Mouse (Mus musculus) limb, embryonic 15.5 days (tissue): ENCODE results near the gene 6030452D12Rik. TPM values are rescaled to one million over a fixed set of nuclear protein-coding genes. Genes with fewer than 3 reads are reported as not detected.

Experiments
- ATAC-seq: fragments of 200-750 bp; cut with Nextera tagmentation; 2 replicates; pipeline ENCODE4 v1.8.0; 2017; ENCODE audit warnings: low read depth, moderate TSS enrichment; ENCODE audit not compliant: insufficient number of reproducible peaks, low FRiP score, low TSS enrichment
- H3K27ac ChIP-seq: fragments of 300-500 bp; sonication (generic); 2 replicates; pipeline ENCODE4 v1.5.1; 2015; ENCODE audit warnings: moderate library complexity, mild to moderate bottlenecking, inconsistent platforms
- H3K27me3 ChIP-seq: fragments of 300-500 bp; sonication (generic); 2 replicates; pipeline ENCODE4 v1.6.1; 2015; ENCODE audit warnings: inconsistent platforms
- H3K36me3 ChIP-seq: fragments of 300-500 bp; sonication (generic); 2 replicates; pipeline ENCODE4 v1.6.1; 2015; ENCODE audit warnings: inconsistent platforms
- H3K4me1 ChIP-seq: fragments of 300-500 bp; sonication (generic); 2 replicates; pipeline ENCODE4 v1.6.1; 2015; ENCODE audit warnings: inconsistent platforms
- H3K4me2 ChIP-seq: fragments of 300-500 bp; sonication (generic); 2 replicates; pipeline ENCODE4 v1.6.1; 2015; ENCODE audit warnings: mild to moderate bottlenecking, inconsistent platforms
- H3K4me3 ChIP-seq: fragments of 300-500 bp; sonication (generic); 2 replicates; pipeline ENCODE4 v1.5.1; 2015; ENCODE audit warnings: mild to moderate bottlenecking, inconsistent platforms
- H3K9ac ChIP-seq: fragments of 300-500 bp; sonication (generic); 2 replicates; pipeline ENCODE4 v1.6.1; 2015; ENCODE audit warnings: inconsistent platforms
- H3K9me3 ChIP-seq: fragments of 300-500 bp; sonication (generic); 2 replicates; pipeline ENCODE4 v1.6.1; 2016; ENCODE audit warnings: inconsistent platforms
- WGBS: fragments of 180-500 bp; shearing (Covaris S2); methylation state at CpG from one replicate; pipeline ENCODE4 v1.1.7; 2015; 5-methylcytosine and 5-hydroxymethylcytosine counted together
- polyA plus RNA-seq: library from polyadenylated mRNA; unstranded; fragments of >200 nt; fragmentation: Nextera tagmentation; extraction: Ambion mirVana; gene quantifications from 2 replicates; pipeline ENCODE4 v1.2.1, GENCODE M21; 2015

6030452D12Rik gene
- polyA plus RNA-seq, 1 experiment from 2014 or later, result not detected

- H3K36me3 ChIP-seq, result peaks cover 52% of the 10 kb centered on the region
- H3K4me2 ChIP-seq, result no peak overlapping the region
- no peak for ATAC-seq
- no peak overlapping the region for H3K4me3 ChIP-seq
- WGBS, result 83% methylated on average over 11 of the region's 11 CpGs
- H3K4me1 ChIP-seq, result 0 out of 2 replicates have a peak, but pooled peaks cover 3% of the 10 kb centered on the region
- no peak overlapping the region for H3K9ac ChIP-seq
- H3K27me3 ChIP-seq, result no peaks in the 10 kb centered on the region
- H3K27ac ChIP-seq, result no peak overlapping the region
- H3K9me3 ChIP-seq, result no peaks in the 10 kb centered on the region
Measured at GRCm38 (mm10) chr8:106541002-106541401, 40.7 kb downstream of the 6030452D12Rik start.

- Histone ChIP-seq H3K4me3 (no peak overlapping the region), H3K27ac (no peak overlapping the region), H3K27me3 (no peaks in the 10 kb centered on the region), H3K36me3 (peaks cover 52% of the 10 kb centered on the region), H3K4me2 (no peak overlapping the region), H3K9me3 (no peaks in the 10 kb centered on the region), H3K4me1 (0 out of 2 replicates have a peak, but pooled peaks cover 3% of the 10 kb centered on the region), H3K9ac (no peak overlapping the region)
- WGBS, result 39% methylated on average over 8 of the region's 8 CpGs
- no peak; the same call in 1 of the 2 replicates for ATAC-seq
Measured at GRCm38 (mm10) chr8:106543043-106543442, 42.7 kb downstream of the 6030452D12Rik start.

- peaks cover 54% of the 10 kb centered on the region for H3K36me3 ChIP-seq
- no peaks in the 10 kb centered on the region for H3K27me3 ChIP-seq
- no peak overlapping the region for H3K27ac ChIP-seq
- 90% methylated on average over 2 of the region's 2 CpGs for whole genome bisulfite sequencing
- no peak for ATAC-seq
- no peak overlapping the region for H3K4me3 ChIP-seq
- H3K9me3 ChIP-seq, result no peaks in the 10 kb centered on the region
- no peaks in the 10 kb centered on the region for H3K4me1 ChIP-seq
- no peak overlapping the region for H3K9ac ChIP-seq
- no peak overlapping the region for H3K4me2 ChIP-seq
Measured at GRCm38 (mm10) chr8:106545149-106545548, 44.8 kb downstream of the 6030452D12Rik start.

- Histone ChIP-seq H3K27me3 (no peaks in the 10 kb centered on the region), H3K36me3 (peaks cover 41% of the 10 kb centered on the region), H3K4me1 (no peaks in the 10 kb centered on the region), H3K9ac (no peak overlapping the region), H3K4me3 (no peak overlapping the region), H3K9me3 (no peaks in the 10 kb centered on the region), H3K27ac (no peak overlapping the region), H3K4me2 (no peak overlapping the region)
- 83% methylated on average over 7 of the region's 7 CpGs for WGBS
- ATAC-seq, result no peak
Measured at GRCm38 (mm10) chr8:106546746-106547145, 46.4 kb downstream of the 6030452D12Rik start.

GRCm38 (mm10) chr8:106548366-106548936 is 48.1 kb downstream of the 6030452D12Rik start:
- 42% methylated on average over 10 of the region's 10 CpGs for WGBS
- Histone ChIP-seq H3K36me3 (peaks cover 50% of the 10 kb centered on the region), H3K4me2 (no peak overlapping the region), H3K4me3 (no peak overlapping the region), H3K27ac (no peak overlapping the region), H3K9ac (no peak overlapping the region), H3K27me3 (no peaks in the 10 kb centered on the region), H3K9me3 (no peaks in the 10 kb centered on the region), H3K4me1 (no peaks in the 10 kb centered on the region)
- ATAC-seq, result no peak

GRCm38 (mm10) chr8:106550906-106551305 is 50.6 kb downstream of the 6030452D12Rik start:
- Histone ChIP-seq H3K4me3 (no peak overlapping the region), H3K36me3 (peaks cover 38% of the 10 kb centered on the region), H3K4me1 (no peaks in the 10 kb centered on the region), H3K9me3 (no peaks in the 10 kb centered on the region), H3K9ac (no peak overlapping the region), H3K27me3 (no peaks in the 10 kb centered on the region), H3K4me2 (no peak overlapping the region), H3K27ac (no peak overlapping the region)
- ATAC-seq, result no peak
- 91% methylated on average over 1 of the region's 1 CpGs for WGBS

GRCm38 (mm10) chr8:106554011-106554410 is 53.7 kb downstream of the 6030452D12Rik start:
- H3K9ac ChIP-seq, result no peak overlapping the region
- H3K4me3 ChIP-seq, result no peak overlapping the region
- no peak for ATAC-seq
- H3K27me3 ChIP-seq, result no peaks in the 10 kb centered on the region
- H3K4me2 ChIP-seq, result no peak overlapping the region
- no peak overlapping the region for H3K27ac ChIP-seq
- WGBS, result 95% methylated on average over 5 of the region's 5 CpGs
- H3K4me1 ChIP-seq, result no peaks in the 10 kb centered on the region
- 0 out of 2 replicates have a peak, but pooled peaks cover 3% of the 10 kb centered on the region for H3K9me3 ChIP-seq
- peaks cover 44% of the 10 kb centered on the region for H3K36me3 ChIP-seq

- ATAC-seq, result no peak
- 46% methylated on average over 5 of the region's 7 CpGs for WGBS
Measured at GRCm38 (mm10) chr8:106556068-106556645, 55.8 kb downstream of the 6030452D12Rik start.

More at GRCm38 (mm10) chr8:106556068-106556645, 55.8 kb downstream of the 6030452D12Rik start:
- Histone ChIP-seq H3K27ac (no peak overlapping the region), H3K36me3 (peaks cover 35% of the 10 kb centered on the region), H3K4me1 (peaks cover 4% of the 10 kb centered on the region), H3K4me3 (no peak overlapping the region), H3K4me2 (no peak overlapping the region), H3K27me3 (no peaks in the 10 kb centered on the region), H3K9ac (no peak overlapping the region), H3K9me3 (0 out of 2 replicates have a peak, but pooled peaks cover 3% of the 10 kb centered on the region)

Other genes starting within 250 kb of the 6030452D12Rik start
- gene Smpd3, start 162.5 kb upstream of the 6030452D12Rik start, polyA plus RNA-seq, result 23.6 and 28.3 TPM in 2 replicates
- 21.1 and 22.2 TPM in 2 replicates for gene Zfp90, start 85.2 kb upstream of the 6030452D12Rik start, polyA plus RNA-seq
- gene Cdh3, start 10.4 kb downstream of the 6030452D12Rik start, polyA plus RNA-seq, result 29.3 and 33.3 TPM in 2 replicates
- gene Gm10073, start 72.9 kb downstream of the 6030452D12Rik start, polyA plus RNA-seq, result 12.4 and 13.3 TPM in 2 replicates
- gene Cdh1, start 102.8 kb downstream of the 6030452D12Rik start, polyA plus RNA-seq, result 67.3 and 77.8 TPM in 2 replicates
- gene Tango6, start 182.5 kb downstream of the 6030452D12Rik start, polyA plus RNA-seq, result 8.2 and 8.9 TPM in 2 replicates